In the genomic region with DNA sequence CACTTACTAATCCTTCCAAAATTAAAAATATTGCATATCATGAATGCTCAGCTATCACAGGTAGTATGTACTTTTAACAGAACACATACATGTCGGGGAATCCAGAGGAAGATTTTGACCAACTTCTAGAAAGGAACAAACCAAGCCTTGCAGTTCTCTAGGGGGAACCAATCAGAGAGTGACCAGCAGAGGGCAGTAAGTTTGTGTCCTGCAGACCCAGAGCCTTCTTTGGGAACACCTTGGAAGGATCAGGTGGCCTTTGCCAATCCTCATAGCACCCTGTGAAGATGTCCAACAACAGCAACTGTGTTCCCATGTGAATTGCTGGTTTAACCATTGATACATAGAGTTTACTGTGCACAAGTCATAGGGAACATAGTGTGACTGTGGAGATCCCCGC, we compare ENCODE assay signal across 14 mouse cellular contexts. TPM values are rescaled to one million over a fixed set of nuclear protein-coding genes. Genes with fewer than 3 reads are reported as not detected.
DNase-seq lines count a peak whose midpoint lies in the region; ATAC-seq and TF ChIP-seq lines count a peak whose summit lies in the region.
"Had no signal": no experiment of that assay in that cellular context is flagged by ENCODE, and none has a peak within 500 bp of the region (broad histone marks: within the 10 kb centered on the region; RNA-seq: fewer than 3 reads in every experiment).

No protein-coding gene starts in this region.

- peak; percentile 26 to 47 for DNase-seq in cerebellum, postnatal 14 days
- no peak for DNase-seq in cerebellum, adult 11-12 months
- DNase-seq in liver, embryonic 14.5 days (ENCODE audit: low read depth in 3 of 3, low spot score in 3 of 3) = no peak
- no peak for DNase-seq in liver
- peak; percentile 6 for DNase-seq in A20 (ENCODE audit: low read depth, low spot score)
- DNase-seq in ZHBTc4 (ENCODE audit: low read depth, low spot score) = peak; percentile 16
- no peak for DNase-seq in urinary bladder, postnatal 4 days (ENCODE audit: low spot score in 2 of 2)
- DNase-seq: kidney, adult 2 months had no signal

- no peaks in the 10 kb centered on the region for H3K4me1 ChIP-seq in liver, embryonic 14.5 days (replicated peaks; ENCODE audit: control insufficient read depth in 2 of 2, insufficient read depth in 2 of 2, low read length in 1 of 2)
- H3K4me1 ChIP-seq: limb, embryonic 12.5 days had no signal

- no peak overlapping the region for H3K27ac ChIP-seq in liver, embryonic 14.5 days
- H3K27ac ChIP-seq: limb, embryonic 12.5 days had no signal

- no peak overlapping the region for H3K4me2 ChIP-seq in liver, embryonic 14.5 days (ENCODE audit: low read depth)
- H3K4me2 ChIP-seq: heart, embryonic 11.5 days; limb, embryonic 12.5 days had no signal

- H3K36me3 ChIP-seq in liver, embryonic 14.5 days (replicated peaks; ENCODE audit: control insufficient read depth, insufficient read depth, low read depth) = no peaks in the 10 kb centered on the region
- H3K36me3 ChIP-seq: limb, embryonic 12.5 days had no signal

- 68% methylated on average over 2 of the region's 2 CpGs for WGBS in liver, embryonic 14.5 days (ENCODE audit: insufficient replicate concordance)

- no peak for TF ChIP-seq EP300 in liver, embryonic 14.5 days (IDR thresholded peaks at IDR 0.05; ENCODE audit: low read depth)

- peak; percentile 24; the same call in 1 of the 2 replicates for TF ChIP-seq CTCF in liver, embryonic 14.5 days (IDR thresholded peaks at IDR 0.05; ENCODE audit: low read depth)

- no peak overlapping the region for H3K9ac ChIP-seq in liver, embryonic 14.5 days (replicated peaks)
- H3K9ac ChIP-seq: limb, embryonic 12.5 days had no signal

- H3K9me3 ChIP-seq in liver, embryonic 14.5 days (ENCODE audit: control insufficient read depth, low read length) = no peaks in the 10 kb centered on the region
- H3K9me3 ChIP-seq: limb, embryonic 12.5 days had no signal

- no peaks in the 10 kb centered on the region for H3K27me3 ChIP-seq in liver, embryonic 14.5 days (ENCODE audit: control insufficient read depth, insufficient read depth, low read length)
- H3K27me3 ChIP-seq: limb, embryonic 12.5 days had no signal

- H3K4me3 ChIP-seq in liver, embryonic 14.5 days (ENCODE audit: insufficient read depth in 1 of 2, low read depth in 2 of 2, low read length in 2 of 2) = no peak overlapping the region
- H3K4me3 ChIP-seq: erythroblast, embryonic 14.5 days; limb, embryonic 12.5 days had no signal

- no peak for ATAC-seq in liver, embryonic 14.5 days (ENCODE audit: insufficient read depth)
- no peak for ATAC-seq in megakaryocyte, adult 5-6 weeks (ENCODE audit: poor library complexity, severe bottlenecking)

RNA-seq across cellular contexts. Expression of a gene that starts 30.7 kb away (rescaled TPM):
- polyA plus RNA-seq in liver, embryonic 14.5 days (2012; rRNA removed) = not detected in 2 replicates
- polyA plus RNA-seq in liver, embryonic 14.5 days (2014; fragmentation: Nextera tagmentation; extraction: Ambion mirVana) = not detected in 2 replicates
- total RNA-seq in megakaryocyte, adult 5-6 weeks (2015) = not detected in 2 replicates
- total RNA-seq in megakaryocyte, adult 5-6 weeks (2017) = not detected in 2 replicates
- total RNA-seq: layer of hippocampus, postnatal 25 days had no signal
- polyA plus RNA-seq: erythroblast, embryonic 14.5 days; heart, embryonic 11.5 days; hindbrain, embryonic 11.5 days; limb, embryonic 12.5 days had no signal

Comparison
In these comparisons a context has a peak if more than half of its experiments do, and no peak if none do; other contexts are left out.
1. DNase-seq: peak in cerebellum, postnatal 14 days (2 of 2), A20 (single experiment) and ZHBTc4 (single experiment); none in cerebellum, adult 11-12 months (single experiment), liver, embryonic 14.5 days (0 of 3), liver (single experiment) and urinary bladder, postnatal 4 days (0 of 2).